Mouse (Mus musculus) bone marrow macrophage, adult 2 months (primary cell): Measurements from ENCODE around the gene Ppp4r1. TPM values are rescaled to one million over a fixed set of nuclear protein-coding genes. Genes with fewer than 3 reads are reported as not detected.
A peak's percentile ranks its signal among the peaks of the same experiment; 100 is the strongest.

Experiments
- H3K27ac ChIP-seq: 2 replicates; pipeline ENCODE4 v1.5.1; 2012; ENCODE audit warnings: low read depth, low read length; ENCODE audit not compliant: insufficient read depth
- H3K4me1 ChIP-seq: 2 replicates; pipeline ENCODE4 v1.6.1; 2012; ENCODE audit warnings: low read length; ENCODE audit not compliant: control insufficient read depth, insufficient read depth
- H3K4me3 ChIP-seq: 2 replicates; pipeline ENCODE4 v1.5.1; 2012; ENCODE audit warnings: mild to moderate bottlenecking, low read length, moderate library complexity; ENCODE audit not compliant: insufficient read depth
- CTCF ChIP-seq: IDR thresholded peaks from 2 replicates; pipeline ENCODE4 v1.5.1; 2012; ENCODE audit warnings: low read depth, mild to moderate bottlenecking, low read length, moderate library complexity
- POLR2A ChIP-seq: IDR thresholded peaks from 2 replicates; pipeline ENCODE4 v1.6.1; 2012; ENCODE audit warnings: mild to moderate bottlenecking, low read depth, low read length, borderline replicate concordance
- polyA plus RNA-seq: library from polyadenylated mRNA; stranded (reverse); fragments of >200 nt; gene quantifications from 2 replicates; pipeline ENCODE4 v1.2.4, GENCODE M21; 2012; ENCODE audit not compliant: missing spikeins, insufficient read depth, insufficient read length

Gene Ppp4r1
- polyA plus RNA-seq, 1 experiment: 58.9 TPM

- no peak for TF ChIP-seq CTCF
- no peak for TF ChIP-seq POLR2A
- no peak overlapping the region for H3K4me3 ChIP-seq
- no peak overlapping the region for H3K27ac ChIP-seq
- peaks cover 5% of the 10 kb centered on the region for H3K4me1 ChIP-seq
Observed at GRCm38 (mm10) chr17:65746314-65746713, 36.1 kb upstream of the Ppp4r1 start.

DNA sequence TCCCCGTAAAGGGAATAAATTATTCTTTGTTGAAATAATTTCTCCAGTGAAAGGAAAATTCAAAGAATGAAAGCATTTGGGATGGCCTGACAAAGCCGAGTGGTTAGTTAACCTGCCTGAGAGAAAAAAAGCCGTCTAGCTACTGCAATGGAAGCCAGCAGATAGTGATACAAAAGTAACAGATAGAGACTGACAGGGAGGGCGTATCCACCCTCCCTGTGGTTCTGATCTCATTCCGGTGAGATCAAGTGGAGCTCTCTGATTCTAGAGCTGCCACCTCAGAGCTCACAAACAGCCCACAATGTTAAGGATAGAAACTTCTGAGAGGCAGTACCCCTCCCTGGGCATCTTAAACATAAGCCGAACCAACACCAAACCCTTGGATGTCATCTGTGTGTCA is 33.4 kb upstream of the Ppp4r1 start:
- peaks cover 5% of the 10 kb centered on the region for H3K4me1 ChIP-seq
- H3K4me3 ChIP-seq: no peak overlapping the region
- H3K27ac ChIP-seq: no peak overlapping the region
- no peak for TF ChIP-seq POLR2A
- TF ChIP-seq CTCF: no peak

DNA sequence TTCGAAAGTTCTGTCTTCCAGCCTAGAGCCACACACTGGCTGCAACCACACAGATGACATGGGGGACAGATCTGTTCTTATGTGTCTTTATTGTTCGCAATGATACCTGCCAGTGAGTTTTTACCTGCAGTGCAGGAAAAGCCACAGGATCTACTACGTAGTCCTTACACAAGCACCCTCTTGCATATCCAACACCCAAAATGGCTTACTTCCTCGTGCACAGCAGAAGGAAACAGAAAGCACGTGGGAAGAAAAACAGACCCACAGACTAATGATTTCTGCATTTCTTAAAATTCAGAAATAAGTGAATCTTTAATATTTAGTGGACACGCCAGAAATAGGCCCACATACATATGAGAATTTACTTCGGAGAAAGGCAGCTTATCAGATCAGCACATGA is 32.6 kb upstream of the Ppp4r1 start:
- H3K27ac ChIP-seq: peak overlapping the region; percentile 21; the same call in 1 of the 2 replicates
- TF ChIP-seq POLR2A (no peak), CTCF (no peak)
- no peak overlapping the region for H3K4me3 ChIP-seq
- H3K4me1 ChIP-seq: peaks cover 5% of the 10 kb centered on the region

DNA sequence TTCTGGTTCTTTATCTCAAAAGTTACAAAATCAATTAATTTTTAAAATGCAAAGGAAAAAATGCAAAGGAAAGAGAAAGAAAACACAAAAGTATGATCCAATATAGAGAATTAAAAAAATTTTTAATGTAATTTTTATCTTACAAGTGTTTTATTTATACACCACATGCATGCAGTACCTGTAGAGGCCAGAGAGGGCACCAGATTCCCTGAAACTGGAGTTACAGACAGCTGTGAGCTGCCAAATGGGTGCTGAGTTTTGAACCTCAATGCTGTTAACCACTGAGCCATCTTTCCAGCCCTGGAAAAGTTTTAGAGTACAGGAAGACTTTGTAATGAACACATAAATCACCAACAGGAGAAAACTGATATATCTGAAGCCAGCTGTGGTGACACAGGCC is 32.1 kb upstream of the Ppp4r1 start:
- H3K4me1 ChIP-seq: peaks cover 5% of the 10 kb centered on the region
- no peak overlapping the region for H3K27ac ChIP-seq
- no peak overlapping the region for H3K4me3 ChIP-seq
- TF ChIP-seq CTCF: no peak; the same call in 1 of the 2 replicates
- TF ChIP-seq POLR2A: no peak

- peaks cover 3% of the 10 kb centered on the region for H3K4me1 ChIP-seq
- H3K27ac ChIP-seq: no peak overlapping the region
- no peak overlapping the region for H3K4me3 ChIP-seq
- TF ChIP-seq CTCF: no peak
- no peak for TF ChIP-seq POLR2A
Observed at GRCm38 (mm10) chr17:65753130-65753529, 29.2 kb upstream of the Ppp4r1 start.

DNA sequence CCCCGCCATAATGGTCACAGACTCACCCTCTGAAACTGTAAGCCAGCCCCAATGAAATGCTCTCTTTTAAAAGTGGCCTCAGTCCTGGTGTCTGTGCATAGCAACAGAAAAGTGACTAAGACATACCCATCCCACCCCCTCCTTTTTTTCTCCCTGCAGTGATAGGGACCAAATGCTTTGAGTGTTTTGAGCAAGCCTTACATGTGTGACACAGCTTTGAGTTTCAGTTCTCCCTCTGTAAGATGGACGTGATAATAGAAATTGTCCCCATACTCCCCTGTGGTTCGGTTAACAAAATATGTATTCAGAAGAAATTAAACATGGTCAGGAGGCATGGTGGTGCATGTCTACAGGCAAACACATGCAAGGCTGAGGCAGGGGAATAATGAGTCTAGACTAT is 26.5 kb upstream of the Ppp4r1 start:
- H3K4me3 ChIP-seq: no peak overlapping the region
- H3K27ac ChIP-seq: no peak overlapping the region
- TF ChIP-seq CTCF: no peak
- no peak for TF ChIP-seq POLR2A
- no peaks in the 10 kb centered on the region for H3K4me1 ChIP-seq

DNA sequence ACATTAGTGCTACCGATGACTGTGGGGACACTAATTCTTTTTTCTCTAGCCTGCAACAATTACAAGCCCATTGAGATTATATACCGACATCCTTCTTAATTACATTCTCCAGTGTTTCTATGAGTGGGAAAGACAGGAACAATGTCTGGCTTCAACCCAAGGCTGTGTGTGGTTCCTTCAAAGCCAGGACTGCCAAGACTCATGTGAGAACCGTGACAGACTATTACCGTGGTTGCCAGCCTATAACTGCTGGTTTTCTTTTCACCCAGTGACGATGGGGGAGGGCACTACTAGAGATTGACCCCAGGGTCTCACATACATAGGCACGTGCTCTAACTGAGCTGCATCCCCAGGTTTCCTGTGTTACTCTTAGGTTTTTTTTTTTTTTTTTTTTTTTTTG is 25.2 kb upstream of the Ppp4r1 start:
- TF ChIP-seq POLR2A (no peak), CTCF (no peak)
- no peaks in the 10 kb centered on the region for H3K4me1 ChIP-seq
- H3K27ac ChIP-seq: no peak overlapping the region
- no peak overlapping the region for H3K4me3 ChIP-seq

DNA sequence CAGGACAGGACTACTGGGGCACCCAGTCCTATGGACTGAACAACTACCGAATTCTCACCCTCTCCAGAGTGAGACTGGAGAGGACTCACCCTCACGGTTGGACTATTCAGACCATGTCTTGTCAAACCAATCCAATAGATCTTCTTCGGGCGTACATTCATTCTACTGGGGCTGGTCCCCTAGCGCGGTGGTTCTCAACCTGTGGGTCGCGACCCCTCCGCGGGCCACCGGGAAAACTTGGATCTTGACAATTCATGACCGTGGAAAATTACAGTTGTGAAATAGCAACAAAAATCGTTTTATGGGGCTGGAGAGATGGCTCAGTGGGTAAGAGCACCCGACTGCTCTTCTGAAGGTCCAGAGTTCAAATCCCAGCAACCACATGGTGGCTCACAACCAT is 19.2 kb upstream of the Ppp4r1 start:
- Histone ChIP-seq H3K4me1 (peaks cover 16% of the 10 kb centered on the region), H3K27ac (no peak overlapping the region), H3K4me3 (no peak overlapping the region)
- TF ChIP-seq CTCF (no peak), POLR2A (no peak)

DNA sequence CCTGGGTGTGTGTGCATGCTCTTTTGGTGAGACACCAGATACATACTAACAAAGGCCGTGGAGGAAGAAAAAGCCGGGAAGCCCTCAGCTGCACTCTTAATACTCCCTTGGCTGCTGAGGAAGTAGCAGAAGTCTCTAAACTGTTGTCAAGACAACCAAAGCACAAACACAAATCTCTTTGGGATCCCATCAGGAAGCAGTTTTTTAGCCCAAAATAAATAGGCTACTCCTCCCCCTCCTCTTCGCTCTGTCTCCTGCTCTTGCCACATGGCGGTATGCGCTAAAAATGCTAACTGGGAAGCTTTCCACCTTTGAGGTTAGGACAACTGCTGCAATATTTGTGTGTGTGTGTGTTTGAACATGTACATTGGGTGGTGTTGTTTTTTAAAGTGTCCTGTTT is 13.9 kb upstream of the Ppp4r1 start:
- Histone ChIP-seq H3K27ac (peak overlapping the region; percentile 65), H3K4me1 (peaks cover 44% of the 10 kb centered on the region), H3K4me3 (peak overlapping the region; percentile 6)
- TF ChIP-seq POLR2A (no peak), CTCF (no peak)

DNA sequence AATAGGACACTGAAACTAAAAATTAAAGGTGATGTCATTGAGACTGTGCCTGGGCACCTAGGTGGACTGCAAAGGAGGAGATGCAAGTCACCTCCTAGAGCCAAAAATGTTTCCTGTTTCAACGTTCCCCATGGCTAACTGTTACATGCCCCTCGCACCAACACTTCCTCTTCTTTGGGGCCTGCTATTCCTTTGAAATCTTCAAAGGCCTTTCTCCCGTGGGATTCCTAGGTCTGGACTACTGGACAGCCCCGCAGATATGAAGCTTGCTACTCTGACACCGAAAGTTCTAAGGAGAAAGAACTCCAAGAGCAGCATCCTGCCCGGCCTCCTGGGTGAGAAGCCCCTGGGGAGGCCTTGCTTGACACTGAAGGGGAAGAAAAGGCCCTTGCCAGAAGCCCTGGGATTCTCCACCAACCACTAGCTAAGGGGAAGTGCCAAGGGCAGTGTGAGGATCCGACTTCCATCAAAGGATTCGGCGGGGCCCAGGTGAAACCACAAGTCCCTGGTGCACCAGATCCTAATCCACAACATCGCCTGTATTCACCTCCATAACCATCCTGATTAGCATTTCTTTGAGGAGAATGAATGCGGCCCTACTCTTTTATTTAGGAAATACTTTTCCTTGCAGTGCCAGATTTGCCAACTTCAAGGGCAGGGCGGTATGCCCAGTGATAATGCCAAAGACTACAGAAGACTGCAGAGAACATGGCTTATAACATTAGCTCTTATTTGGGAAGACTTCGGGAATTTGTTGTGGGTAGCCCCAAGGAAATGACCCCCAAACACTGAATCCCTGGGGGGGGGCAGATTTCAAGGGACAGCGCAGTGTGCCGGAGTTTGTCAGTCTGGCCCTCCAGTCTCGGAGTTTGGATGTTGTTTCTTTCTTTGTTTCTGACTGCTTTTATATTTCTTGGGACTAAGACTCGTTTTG is 11.1 kb upstream of the Ppp4r1 start:
- H3K27ac ChIP-seq: peak overlapping the region; percentile 86
- TF ChIP-seq CTCF (no peak), POLR2A (no peak)
- peaks cover 45% of the 10 kb centered on the region for H3K4me1 ChIP-seq
- peak overlapping the region; percentile 90 for H3K4me3 ChIP-seq
